Mouse (Mus musculus) liver, embryonic 14.5 days (tissue): ENCODE data around the gene Slc44a1.

Source experiments
- CTCF ChIP-seq: IDR thresholded peaks from 2 replicates; pipeline ENCODE4 v1.5.1; 2016; ENCODE audit warnings: antibody characterized with exemption, low read depth, control low read depth
- EP300 ChIP-seq: IDR thresholded peaks from 2 replicates; pipeline ENCODE4 v1.6.1; 2016; ENCODE audit warnings: antibody characterized with exemption, low read depth

DNA sequence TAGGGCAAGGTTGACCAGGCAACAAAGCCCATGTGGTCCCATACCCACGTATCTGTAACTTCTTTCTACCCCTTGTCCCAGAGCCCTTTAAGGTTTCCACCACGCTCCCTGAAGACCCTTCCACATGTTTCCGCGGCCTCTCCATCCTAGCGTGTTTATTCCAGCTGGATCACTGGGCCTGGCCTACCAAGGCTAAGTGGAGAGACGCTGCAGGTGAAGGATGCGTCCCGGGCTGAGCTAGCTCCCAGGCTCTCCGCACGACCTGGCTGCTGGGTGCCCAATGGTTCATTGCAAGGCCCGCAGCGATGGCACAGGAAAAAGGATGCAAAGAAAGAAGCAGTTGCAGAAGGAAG lies 190.7 kb downstream of the Slc44a1 start:
- TF ChIP-seq CTCF, result no peak
- TF ChIP-seq EP300, result no peak
